Mouse (Mus musculus): ENCODE results near the gene Als2cl. TPM values are rescaled to one million over a fixed set of nuclear protein-coding genes. Genes with fewer than 3 reads are reported as not detected.

Gene Als2cl
- polyA plus RNA-seq, 1 experiment from 2014 or later, result 4.1 TPM

DNA sequence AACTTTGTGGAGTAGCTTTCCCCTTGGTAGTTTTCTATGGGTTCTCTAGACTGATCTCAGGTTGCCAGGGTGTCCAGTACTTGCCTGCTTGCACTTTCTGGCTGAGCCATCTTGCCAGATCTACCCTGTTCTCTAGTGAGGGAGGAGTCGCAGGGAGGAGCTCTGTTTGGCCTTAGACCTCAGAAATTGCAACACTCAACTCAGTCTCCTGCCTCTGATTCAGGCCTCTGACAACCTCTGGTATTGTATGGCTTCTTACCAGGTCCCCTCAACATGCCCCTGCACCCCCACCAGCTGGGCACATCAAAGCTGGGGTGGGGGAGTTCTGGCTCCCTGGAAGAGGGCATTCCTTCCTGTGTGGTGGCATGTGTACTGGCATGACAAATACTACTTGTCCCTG lies 2.3 kb upstream of the Als2cl start:
- TF ChIP-seq CTCF (IDR thresholded peaks at IDR 0.05; ENCODE audit: low read depth), result no peak
- ATAC-seq (replicated peaks; ENCODE audit: low FRiP score, low read depth) (no peak), DNase-seq (ENCODE audit: low spot score) (no peak)
- Histone ChIP-seq H3K4me1 (replicated peaks; ENCODE audit: insufficient read depth, low read length) (peaks cover 16% of the 10 kb centered on the region; the same call in 1 of the 2 replicates), H3K9ac (ENCODE audit: low read depth, low read length) (no peak overlapping the region), H3K36me3 (ENCODE audit: insufficient read depth, low read length) (no peaks in the 10 kb centered on the region), H3K4me2 (ENCODE audit: low read length) (no peak overlapping the region), H3K27ac (no peak overlapping the region), H3K9me3 (replicated peaks; ENCODE audit: low read length) (no peaks in the 10 kb centered on the region), H3K4me3 (replicated peaks; ENCODE audit: low read depth, low read length) (no peak overlapping the region), H3K27me3 (ENCODE audit: insufficient read depth, low read length) (no peaks in the 10 kb centered on the region)
- 73% methylated on average over 1 of the region's 1 CpGs for WGBS

DNA sequence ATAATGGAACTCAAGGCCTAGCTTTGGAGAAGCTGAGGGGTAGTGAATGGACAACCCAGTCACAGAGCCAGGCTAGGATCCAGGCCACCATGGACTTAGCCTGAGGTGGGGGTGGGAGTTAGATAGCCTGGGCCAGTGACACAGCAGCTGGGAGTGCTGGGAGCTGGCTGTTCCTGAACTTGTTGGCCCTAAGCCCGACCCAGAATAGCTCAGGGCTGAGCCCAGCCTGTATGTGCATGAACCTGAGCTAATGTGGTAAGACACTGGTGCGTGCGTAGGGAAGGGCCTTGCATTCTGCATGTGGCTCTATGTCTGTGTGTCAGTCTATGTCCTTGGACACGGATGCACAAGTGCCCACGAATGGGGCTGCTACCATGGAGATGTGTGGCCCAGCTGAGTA lies 1.8 kb upstream of the Als2cl start:
- no peak for DNase-seq (ENCODE audit: low spot score)
- WGBS, result 84% methylated on average over 5 of the region's 5 CpGs
- Histone ChIP-seq H3K27me3 (ENCODE audit: insufficient read depth, low read length) (no peaks in the 10 kb centered on the region), H3K9ac (ENCODE audit: low read depth, low read length) (no peak overlapping the region), H3K9me3 (replicated peaks; ENCODE audit: low read length) (no peaks in the 10 kb centered on the region), H3K4me3 (replicated peaks; ENCODE audit: low read depth, low read length) (no peak overlapping the region), H3K4me1 (replicated peaks; ENCODE audit: insufficient read depth, low read length) (peaks cover 16% of the 10 kb centered on the region; the same call in 1 of the 2 replicates), H3K36me3 (ENCODE audit: insufficient read depth, low read length) (no peaks in the 10 kb centered on the region), H3K4me2 (ENCODE audit: low read length) (no peak overlapping the region), H3K27ac (no peak overlapping the region)
- TF ChIP-seq CTCF (IDR thresholded peaks at IDR 0.05; ENCODE audit: low read depth), result no peak
- ATAC-seq (replicated peaks; ENCODE audit: low FRiP score, low read depth), result no peak

DNA sequence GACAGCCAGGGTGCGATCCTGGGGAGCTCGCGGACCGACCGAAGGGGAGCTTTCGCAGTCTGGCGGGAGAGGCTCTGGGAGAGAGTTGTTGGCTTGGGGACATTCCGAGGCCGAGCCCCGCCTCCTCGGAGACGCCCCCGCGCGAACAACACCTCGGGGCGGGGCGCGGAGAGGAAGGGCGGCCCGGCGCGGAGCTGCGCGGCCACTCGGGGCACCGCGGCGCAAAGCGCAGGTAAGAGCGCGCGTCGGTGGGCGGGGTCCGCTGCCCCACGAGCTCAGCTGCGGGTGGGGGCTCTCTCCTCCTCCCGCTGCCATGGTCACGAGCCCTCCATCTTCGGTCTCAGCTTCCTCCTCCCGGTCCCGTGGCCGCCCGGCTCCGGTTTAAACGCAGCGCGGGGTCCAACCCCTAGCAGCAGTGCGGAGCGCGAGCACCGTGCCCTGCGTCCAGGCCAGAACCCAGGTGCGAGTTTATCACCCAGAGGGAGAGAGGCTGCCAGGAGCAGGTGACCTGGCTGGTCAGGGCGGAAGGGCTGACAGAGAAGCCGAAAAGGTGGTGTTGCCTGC lies 410 bp downstream of the Als2cl start, which contains the start of gene Tmie:
Gene Tmie, minus strand, starts transcription at position 116 of the 564 bp plus-strand sequence.
- ATAC-seq (replicated peaks; ENCODE audit: low FRiP score, low read depth) (peak; percentile 73), DNase-seq (ENCODE audit: low spot score) (peak; percentile 83)
- no peaks in the 10 kb centered on the region for H3K9me3 ChIP-seq (replicated peaks; ENCODE audit: low read length)
- WGBS, result under 1% methylated on average over 49 of the region's 57 CpGs
- H3K27ac ChIP-seq, result peak within 1 kb of the TSS; percentile 86
- H3K4me2 ChIP-seq (ENCODE audit: low read length), result peak within 1 kb of the TSS; percentile 88
- TF ChIP-seq CTCF (IDR thresholded peaks at IDR 0.05; ENCODE audit: low read depth), result no peak
- H3K27me3 ChIP-seq (ENCODE audit: insufficient read depth, low read length), result no peaks in the 10 kb centered on the region
- peak within 1 kb of the TSS; percentile 58 for H3K9ac ChIP-seq (ENCODE audit: low read depth, low read length)
- H3K36me3 ChIP-seq (ENCODE audit: insufficient read depth, low read length), result 0 out of 2 replicates have a peak, but pooled peaks cover 3% of the 10 kb centered on the region
- peak within 1 kb of the TSS; percentile 62 for H3K4me3 ChIP-seq (replicated peaks; ENCODE audit: low read depth, low read length)
- peaks cover 10% of the 10 kb centered on the region; the same call in 1 of the 2 replicates for H3K4me1 ChIP-seq (replicated peaks; ENCODE audit: insufficient read depth, low read length)

DNA sequence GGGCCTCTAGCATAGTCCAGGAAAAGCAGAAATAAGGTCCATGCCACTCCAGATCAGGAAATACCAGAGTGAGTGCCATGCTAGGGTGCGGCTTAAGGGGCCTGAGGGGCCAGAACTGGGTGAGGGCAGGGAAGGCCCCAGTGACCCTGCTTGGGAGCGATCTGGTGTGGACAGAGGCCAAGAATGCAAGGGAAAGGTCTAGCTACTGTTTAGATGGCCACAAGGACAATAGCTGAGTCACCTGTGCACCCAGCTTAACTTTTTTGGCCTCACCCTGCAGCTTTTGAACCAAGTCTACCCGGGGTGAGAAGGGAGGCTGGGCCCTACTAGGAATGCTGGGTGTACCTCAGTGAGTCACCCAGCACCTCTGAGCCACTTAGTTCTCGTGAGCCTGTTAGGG lies 1.1 kb downstream of the Als2cl start:
- ATAC-seq (replicated peaks; ENCODE audit: low FRiP score, low read depth) (peak; percentile 57), DNase-seq (ENCODE audit: low spot score) (peak; percentile 17)
- Histone ChIP-seq H3K36me3 (ENCODE audit: insufficient read depth, low read length) (0 out of 2 replicates have a peak, but pooled peaks cover 3% of the 10 kb centered on the region), H3K4me3 (replicated peaks; ENCODE audit: low read depth, low read length) (peak overlapping the region; percentile 62), H3K9ac (ENCODE audit: low read depth, low read length) (peak overlapping the region; percentile 58; the same call in 1 of the 2 replicates), H3K27me3 (ENCODE audit: insufficient read depth, low read length) (no peaks in the 10 kb centered on the region), H3K9me3 (replicated peaks; ENCODE audit: low read length) (no peaks in the 10 kb centered on the region), H3K27ac (peak overlapping the region; percentile 86), H3K4me1 (replicated peaks; ENCODE audit: insufficient read depth, low read length) (peaks cover 10% of the 10 kb centered on the region; the same call in 1 of the 2 replicates), H3K4me2 (ENCODE audit: low read length) (peak overlapping the region; percentile 88)
- 61% methylated on average over 4 of the region's 4 CpGs for WGBS
- TF ChIP-seq CTCF (IDR thresholded peaks at IDR 0.05; ENCODE audit: low read depth), result no peak

DNA sequence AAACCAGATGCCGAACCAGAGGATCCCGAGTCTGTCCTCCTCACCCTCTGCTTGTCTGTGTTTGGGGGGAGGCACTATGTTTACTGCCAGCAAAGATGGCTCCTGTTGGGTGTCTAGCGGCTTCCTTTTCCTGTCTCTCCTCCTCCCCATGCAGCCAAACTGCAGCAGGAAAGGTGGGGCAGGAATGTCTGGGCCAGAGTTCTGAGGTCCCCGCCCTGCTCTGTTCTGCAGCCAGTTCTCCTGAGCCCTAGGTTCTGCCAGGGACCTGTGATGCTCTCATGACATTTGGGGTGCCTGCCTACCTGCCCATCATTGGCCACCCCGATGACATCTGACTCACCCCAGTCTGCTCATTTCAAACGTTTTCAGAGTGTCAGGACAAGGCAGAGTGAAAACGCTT lies 2.3 kb downstream of the Als2cl start:
- H3K27me3 ChIP-seq (ENCODE audit: insufficient read depth, low read length), result no peaks in the 10 kb centered on the region
- TF ChIP-seq CTCF (IDR thresholded peaks at IDR 0.05; ENCODE audit: low read depth), result no peak
- H3K9ac ChIP-seq (ENCODE audit: low read depth, low read length), result no peak overlapping the region
- no peak overlapping the region for H3K27ac ChIP-seq
- H3K9me3 ChIP-seq (replicated peaks; ENCODE audit: low read length), result no peaks in the 10 kb centered on the region
- no peak overlapping the region for H3K4me3 ChIP-seq (replicated peaks; ENCODE audit: low read depth, low read length)
- no peak for DNase-seq (ENCODE audit: low spot score)
- peaks cover 10% of the 10 kb centered on the region; the same call in 1 of the 2 replicates for H3K4me1 ChIP-seq (replicated peaks; ENCODE audit: insufficient read depth, low read length)
- 0 out of 2 replicates have a peak overlapping the region, but pooled peaks have one; percentile 2 for H3K4me2 ChIP-seq (ENCODE audit: low read length)
- WGBS, result 70% methylated on average over 7 of the region's 7 CpGs
- 0 out of 2 replicates have a peak, but pooled peaks cover 3% of the 10 kb centered on the region for H3K36me3 ChIP-seq (ENCODE audit: insufficient read depth, low read length)
- no peak for ATAC-seq (replicated peaks; ENCODE audit: low FRiP score, low read depth)

DNA sequence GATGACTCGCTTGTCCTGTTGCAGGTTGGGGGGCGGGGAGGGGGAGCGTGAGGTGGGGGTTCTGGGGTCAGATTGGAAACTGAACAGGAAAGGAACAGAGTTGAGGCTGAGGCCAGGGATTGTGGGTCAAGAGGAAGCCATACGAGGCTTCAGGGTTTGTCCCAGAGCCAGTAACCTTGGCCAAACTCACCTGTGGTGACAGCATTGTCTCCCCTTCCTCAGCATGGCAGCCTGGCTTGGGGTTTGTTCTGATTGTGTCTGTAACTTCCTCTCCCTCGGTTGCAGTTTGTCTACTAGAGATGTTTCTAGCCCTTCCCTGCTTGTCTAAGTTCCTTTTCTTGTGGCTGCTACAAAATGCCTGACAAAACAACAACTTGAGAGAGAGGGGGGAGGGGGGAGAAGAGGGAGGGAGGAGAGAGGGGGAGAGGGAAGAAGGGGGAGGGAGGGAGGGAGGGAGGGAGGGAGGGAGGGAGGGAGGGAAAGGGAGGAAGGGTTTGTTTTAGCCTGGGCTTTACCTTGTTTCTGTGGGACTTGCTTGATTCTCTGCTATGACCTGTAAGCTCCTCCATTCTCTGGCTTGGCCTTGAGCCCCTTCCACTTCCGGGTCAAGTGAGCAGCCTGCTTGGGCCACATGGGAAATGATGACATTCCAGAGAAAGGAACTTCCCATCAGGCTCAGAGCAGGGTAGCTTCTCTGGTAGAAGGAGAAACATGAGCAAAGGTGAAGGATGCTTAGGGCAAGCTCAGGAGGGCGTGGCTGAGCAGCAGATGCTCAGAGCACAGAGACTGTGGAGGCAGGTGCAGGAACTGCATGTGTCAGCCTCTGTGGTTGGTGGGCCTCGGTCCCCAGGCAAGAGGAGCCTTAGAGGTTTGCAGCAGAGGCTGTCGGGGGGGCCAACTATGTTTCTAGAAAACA lies 8.0 kb downstream of the Als2cl start:
- ATAC-seq (replicated peaks; ENCODE audit: low FRiP score, low read depth), result no peak

More for the DNA sequence above, 8.0 kb downstream of the Als2cl start:
- DNase-seq (ENCODE audit: low spot score), result peak; percentile 15
- Histone ChIP-seq H3K27me3 (ENCODE audit: insufficient read depth, low read length) (no peaks in the 10 kb centered on the region), H3K9me3 (replicated peaks; ENCODE audit: low read length) (no peaks in the 10 kb centered on the region), H3K36me3 (ENCODE audit: insufficient read depth, low read length) (0 out of 2 replicates have a peak, but pooled peaks cover 3% of the 10 kb centered on the region), H3K9ac (ENCODE audit: low read depth, low read length) (no peak overlapping the region), H3K4me1 (replicated peaks; ENCODE audit: insufficient read depth, low read length) (no peaks in the 10 kb centered on the region; the same call in 1 of the 2 replicates), H3K27ac (no peak overlapping the region), H3K4me2 (ENCODE audit: low read length) (no peak overlapping the region), H3K4me3 (replicated peaks; ENCODE audit: low read depth, low read length) (no peak overlapping the region)
- no peak for TF ChIP-seq CTCF (IDR thresholded peaks at IDR 0.05; ENCODE audit: low read depth)
- 63% methylated on average over 9 of the region's 9 CpGs for WGBS

Measured in kidney, postnatal 0 days (tissue).